Mouse (Mus musculus) hindbrain, embryonic 16.5 days (tissue): ENCODE data around the gene Sh2b2. TPM values are rescaled to one million over a fixed set of nuclear protein-coding genes. Genes with fewer than 3 reads are reported as not detected.
A peak's percentile ranks its signal among the peaks of the same experiment; 100 is the strongest.
"Not testable (repeated sequence)": the region's sequence is repeated elsewhere in the genome, so short reads cannot be mapped to it uniquely, and the experiment has no call there.

Experiments
- ATAC-seq: fragments of 200-750 bp; cut with Nextera tagmentation; 2 replicates; pipeline ENCODE4 v1.8.0; 2017; ENCODE audit warnings: moderate TSS enrichment, moderate library complexity
- H3K27ac ChIP-seq: fragments of 300-500 bp; sonication (generic); 2 replicates; pipeline ENCODE4 v1.5.1; 2014; ENCODE audit warnings: low read depth, mild to moderate bottlenecking, control low read depth, low read length, moderate library complexity
- H3K27me3 ChIP-seq: fragments of 300-500 bp; sonication (generic); replicated peaks from 2 replicates; pipeline ENCODE4 v1.6.1; 2014; ENCODE audit warnings: low read length; ENCODE audit not compliant: control insufficient read depth, insufficient read depth
- H3K36me3 ChIP-seq: fragments of 300-500 bp; sonication (generic); 2 replicates; pipeline ENCODE4 v1.6.1; 2014; ENCODE audit warnings: mild to moderate bottlenecking, low read length, moderate library complexity, mixed read lengths; ENCODE audit not compliant: control insufficient read depth, insufficient read depth
- H3K4me1 ChIP-seq: fragments of 300-500 bp; sonication (generic); 2 replicates; pipeline ENCODE4 v1.6.1; 2014; ENCODE audit warnings: low read depth, low read length; ENCODE audit not compliant: control insufficient read depth, insufficient read depth
- H3K4me2 ChIP-seq: fragments of 300-500 bp; sonication (generic); 2 replicates; pipeline ENCODE4 v1.6.1; 2014; ENCODE audit warnings: mild to moderate bottlenecking, low read length, control low read depth, moderate library complexity
- H3K4me3 ChIP-seq: fragments of 300-500 bp; sonication (generic); 2 replicates; pipeline ENCODE4 v1.5.1; 2014; ENCODE audit warnings: mild to moderate bottlenecking, low read length, control low read depth, moderate library complexity
- H3K9ac ChIP-seq: fragments of 300-500 bp; sonication (generic); 2 replicates; pipeline ENCODE4 v1.6.1; 2014; ENCODE audit warnings: low read depth, mild to moderate bottlenecking, control low read depth, low read length, moderate library complexity
- H3K9me3 ChIP-seq: fragments of 300-500 bp; sonication (generic); 2 replicates; pipeline ENCODE4 v1.6.1; 2014; ENCODE audit warnings: mild to moderate bottlenecking, low read length, moderate library complexity; ENCODE audit not compliant: control insufficient read depth
- WGBS: fragments of 180-500 bp; shearing (Covaris S2); extraction: QIAGEN DNeasy Blood & Tissue Kit; methylation state at CpG from one replicate; pipeline ENCODE4 v1.1.7; 2014; 5-methylcytosine and 5-hydroxymethylcytosine counted together
- polyA plus RNA-seq: library from polyadenylated mRNA; unstranded; fragments of >200 nt; fragmentation: Nextera tagmentation; extraction: Ambion mirVana; gene quantifications from 2 replicates; pipeline ENCODE4 v1.2.1, GENCODE M21; 2015

Sh2b2 gene
- polyA plus RNA-seq, 1 experiment from 2014 or later = 19.4 TPM

- Histone ChIP-seq H3K4me3 (no peak overlapping the region), H3K4me2 (no peak overlapping the region), H3K4me1 (no peaks in the 10 kb centered on the region), H3K27ac (no peak overlapping the region), H3K9ac (no peak overlapping the region), H3K9me3 (no peaks in the 10 kb centered on the region), H3K36me3 (peaks cover 6% of the 10 kb centered on the region), H3K27me3 (no peaks in the 10 kb centered on the region)
- ATAC-seq = no peak
- WGBS = 79% methylated on average over 12 of the region's 12 CpGs
Measured at GRCm38 (mm10) chr5:136218585-136218984, 27.8 kb downstream of the Sh2b2 start.

DNA sequence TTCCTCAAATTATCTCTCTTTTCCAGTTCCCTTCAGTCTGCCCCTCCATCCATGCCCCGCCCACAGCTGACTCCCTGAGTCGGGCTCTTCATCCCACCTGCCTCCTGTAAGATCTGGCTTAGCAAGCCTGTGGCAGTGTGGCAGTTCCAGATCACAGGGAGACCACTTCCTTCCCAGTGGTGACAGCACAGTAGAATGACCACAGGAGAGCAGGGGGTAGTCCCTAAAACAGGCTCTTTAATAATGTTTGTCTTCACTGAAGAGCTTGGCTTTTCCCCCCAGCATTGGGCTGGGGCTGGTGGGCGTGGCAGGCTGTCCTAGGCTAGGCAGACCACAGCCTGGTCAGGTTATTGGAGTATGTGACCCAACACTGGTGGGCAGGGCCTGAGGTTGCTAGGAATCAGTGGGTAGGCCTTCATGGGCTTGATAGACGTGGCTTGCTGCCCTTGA, 28.4 kb downstream of the Sh2b2 start:
- H3K27ac ChIP-seq = no peak overlapping the region
- H3K4me3 ChIP-seq = no peak overlapping the region
- H3K4me1 ChIP-seq = no peaks in the 10 kb centered on the region
- WGBS = 76% methylated on average over 4 of the region's 4 CpGs
- H3K4me2 ChIP-seq = no peak overlapping the region
- no peak for ATAC-seq
- no peaks in the 10 kb centered on the region for H3K9me3 ChIP-seq
- H3K9ac ChIP-seq = no peak overlapping the region
- H3K36me3 ChIP-seq = peaks cover 5% of the 10 kb centered on the region
- no peaks in the 10 kb centered on the region for H3K27me3 ChIP-seq

DNA sequence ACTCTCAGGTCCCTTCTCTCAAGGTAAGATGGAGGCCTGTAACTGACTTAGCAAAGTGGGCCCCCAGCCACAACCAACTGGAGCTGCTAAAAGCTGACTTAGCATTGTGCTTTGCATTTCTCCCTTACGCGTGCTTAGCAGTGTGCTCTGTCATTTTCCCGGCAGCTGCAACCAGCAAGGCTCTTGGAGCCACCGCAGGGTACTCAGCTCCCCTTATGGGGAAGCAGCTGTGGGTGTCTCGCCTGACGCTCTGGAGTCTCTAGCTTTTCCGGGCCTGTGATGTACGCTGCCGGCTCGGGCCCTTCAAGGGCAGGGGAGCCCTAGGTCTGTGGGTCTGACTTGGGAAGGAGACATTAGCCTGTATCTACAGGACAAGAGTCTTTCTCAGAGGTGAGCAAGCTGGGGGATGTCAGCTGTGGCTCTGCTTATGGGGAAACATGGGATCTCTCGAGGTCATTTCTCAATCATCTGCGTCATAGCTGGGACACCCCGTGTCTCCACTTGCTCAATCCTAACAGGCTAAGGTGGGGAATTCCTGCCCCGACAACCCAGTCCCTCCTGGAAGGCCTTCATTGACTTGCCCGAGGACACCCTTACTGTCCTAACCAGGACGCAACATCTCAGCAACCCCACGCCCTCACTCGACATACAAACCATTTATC, 29.2 kb downstream of the Sh2b2 start:
- WGBS = 81% methylated on average over 18 of the region's 18 CpGs
- Histone ChIP-seq H3K4me1 (no peaks in the 10 kb centered on the region), H3K27me3 (no peaks in the 10 kb centered on the region), H3K4me3 (no peak overlapping the region), H3K27ac (no peak overlapping the region), H3K9me3 (no peaks in the 10 kb centered on the region), H3K9ac (no peak overlapping the region), H3K4me2 (no peak overlapping the region), H3K36me3 (peaks cover 5% of the 10 kb centered on the region)
- ATAC-seq = 0 out of 2 replicates have a peak, but pooled peaks have one; percentile 22

DNA sequence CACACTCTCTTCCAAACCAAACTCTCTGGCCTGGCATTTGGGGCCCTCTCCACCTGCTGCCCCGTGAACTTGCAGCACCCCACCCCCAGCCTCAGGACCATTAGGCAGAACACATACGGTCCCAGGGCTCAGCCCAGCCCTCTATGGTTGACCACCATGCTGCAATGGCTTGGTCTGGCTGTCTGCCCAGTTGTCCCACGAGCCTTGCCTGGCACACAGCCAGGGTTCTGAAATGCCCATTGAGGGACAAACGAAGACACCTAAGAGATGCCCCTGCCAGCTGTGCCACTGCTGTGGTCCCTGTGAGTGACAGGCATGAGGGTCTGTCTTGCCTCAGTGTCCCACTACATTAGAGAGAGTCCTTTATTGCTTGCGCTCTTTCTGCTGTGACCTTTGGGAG, 30.4 kb downstream of the Sh2b2 start:
- Histone ChIP-seq H3K27me3 (no peaks in the 10 kb centered on the region), H3K9ac (no peak overlapping the region), H3K9me3 (no peaks in the 10 kb centered on the region), H3K27ac (no peak overlapping the region), H3K4me1 (no peaks in the 10 kb centered on the region), H3K4me2 (no peak overlapping the region), H3K36me3 (peaks cover 5% of the 10 kb centered on the region; the same call in 1 of the 2 replicates), H3K4me3 (no peak overlapping the region)
- 52% methylated on average over 5 of the region's 5 CpGs for WGBS
- ATAC-seq = no peak

GRCm38 (mm10) chr5:136215211-136215610, 31.1 kb downstream of the Sh2b2 start:
- 85% methylated on average over 3 of the region's 3 CpGs for WGBS

GRCm38 (mm10) chr5:136213716-136214115, 32.6 kb downstream of the Sh2b2 start:
- H3K27ac ChIP-seq = no peak overlapping the region
- H3K4me3 ChIP-seq = no peak overlapping the region
- H3K9ac ChIP-seq = no peak overlapping the region
- H3K4me2 ChIP-seq = no peak overlapping the region
- ATAC-seq = no peak
- H3K36me3 ChIP-seq = peaks cover 5% of the 10 kb centered on the region; the same call in 1 of the 2 replicates
- no peaks in the 10 kb centered on the region for H3K4me1 ChIP-seq
- no peaks in the 10 kb centered on the region for H3K9me3 ChIP-seq
- WGBS = 85% methylated on average over 5 of the region's 5 CpGs
- H3K27me3 ChIP-seq = no peaks in the 10 kb centered on the region

More at GRCm38 (mm10) chr5:136215211-136215610, 31.1 kb downstream of the Sh2b2 start:
- Histone ChIP-seq H3K4me1 (no peaks in the 10 kb centered on the region), H3K27me3 (no peaks in the 10 kb centered on the region), H3K27ac (no peak overlapping the region), H3K9me3 (no peaks in the 10 kb centered on the region), H3K4me2 (no peak overlapping the region), H3K36me3 (peaks cover 5% of the 10 kb centered on the region; the same call in 1 of the 2 replicates), H3K4me3 (no peak overlapping the region), H3K9ac (no peak overlapping the region)
- no peak for ATAC-seq

GRCm38 (mm10) chr5:136212716-136213115, 33.6 kb downstream of the Sh2b2 start:
- 96% methylated on average over 11 of the region's 11 CpGs for WGBS
- Histone ChIP-seq H3K9me3 (no peaks in the 10 kb centered on the region), H3K27me3 (no peaks in the 10 kb centered on the region), H3K9ac (no peak overlapping the region), H3K4me1 (no peaks in the 10 kb centered on the region), H3K36me3 (no peaks in the 10 kb centered on the region), H3K4me2 (no peak overlapping the region), H3K4me3 (no peak overlapping the region), H3K27ac (no peak overlapping the region)
- ATAC-seq = no peak

GRCm38 (mm10) chr5:136211341-136212102, 34.8 kb downstream of the Sh2b2 start:
- H3K4me2 ChIP-seq, H3K9ac ChIP-seq: not testable (repeated sequence)
- WGBS = 93% methylated on average over 14 of the region's 14 CpGs

DNA sequence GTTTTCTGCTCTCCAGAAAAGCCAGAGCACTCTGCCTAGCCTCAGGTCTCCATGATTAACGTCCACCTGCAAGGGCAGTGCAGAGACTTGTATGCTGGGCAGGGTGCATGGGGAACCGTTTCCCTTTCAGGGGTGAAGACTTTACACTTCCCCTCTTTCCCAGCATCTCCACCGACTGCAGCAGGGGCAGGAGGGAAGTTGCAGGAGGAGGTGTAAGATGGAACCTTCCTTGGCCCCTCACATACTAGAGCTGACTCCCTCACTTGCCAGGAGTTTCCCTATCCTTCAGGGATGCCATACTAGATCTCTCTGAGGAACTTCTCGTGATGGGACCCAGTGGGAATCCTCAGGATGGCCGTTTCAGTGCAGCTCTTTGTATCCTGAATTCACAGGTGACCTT, 35.8 kb downstream of the Sh2b2 start:
- WGBS = 82% methylated on average over 5 of the region's 5 CpGs
- no peak overlapping the region for H3K27ac ChIP-seq
- H3K36me3 ChIP-seq = no peaks in the 10 kb centered on the region
- H3K9me3 ChIP-seq = no peaks in the 10 kb centered on the region
- no peaks in the 10 kb centered on the region for H3K27me3 ChIP-seq
- no peak overlapping the region for H3K4me2 ChIP-seq
- no peak for ATAC-seq
- H3K4me3 ChIP-seq = no peak overlapping the region
- H3K9ac ChIP-seq = no peak overlapping the region
- no peaks in the 10 kb centered on the region for H3K4me1 ChIP-seq

More at GRCm38 (mm10) chr5:136211341-136212102, 34.8 kb downstream of the Sh2b2 start:
- not testable (repeated sequence) for H3K9me3 ChIP-seq, H3K36me3 ChIP-seq, H3K4me3 ChIP-seq, ATAC-seq, H3K4me1 ChIP-seq, H3K27ac ChIP-seq, H3K27me3 ChIP-seq
